Mouse (Mus musculus): ENCODE measurements at regions not wholly inside any gene's neighbourhood (a gene's known extent, or its start where the extent isn't known, plus 50 kb on each side); places are given as distances from the start of the nearest gene placed in this dataset.
A peak's percentile ranks its signal among the peaks of the same experiment; 100 is the strongest.

- Histone ChIP-seq H3K9me3 (replicated peaks; ENCODE audit: control insufficient read depth, low read length) (no peaks in the 10 kb centered on the region), H3K4me3 (ENCODE audit: low read depth, low read length) (no peak overlapping the region), H3K27ac (ENCODE audit: low read depth, low read length) (no peak overlapping the region), H3K4me2 (ENCODE audit: low read length) (no peak overlapping the region), H3K9ac (ENCODE audit: low read length) (no peak overlapping the region), H3K36me3 (ENCODE audit: control insufficient read depth, insufficient read depth, low read length) (no peaks in the 10 kb centered on the region), H3K4me1 (ENCODE audit: control insufficient read depth, insufficient read depth, low read length) (no peaks in the 10 kb centered on the region), H3K27me3 (replicated peaks; ENCODE audit: control insufficient read depth, insufficient read depth, low read length) (no peaks in the 10 kb centered on the region)
- peak; percentile 55 for DNase-seq (ENCODE audit: low spot score)
- ATAC-seq: peak; percentile 34; the same call in 1 of the 2 replicates
- 4% methylated on average over 2 of the region's 2 CpGs for WGBS
Measured at GRCm38 (mm10) chr3:47498016-47498415, 1050.0 kb upstream of the Pabpc4l start.

GRCm38 (mm10) chr3:47471286-47471685 lies 1023.3 kb upstream of the Pabpc4l start:
- Histone ChIP-seq H3K36me3 (ENCODE audit: control insufficient read depth, insufficient read depth, low read length) (no peaks in the 10 kb centered on the region), H3K4me2 (ENCODE audit: low read length) (no peak overlapping the region), H3K9me3 (replicated peaks; ENCODE audit: control insufficient read depth, low read length) (no peaks in the 10 kb centered on the region), H3K4me3 (ENCODE audit: low read depth, low read length) (no peak overlapping the region), H3K4me1 (ENCODE audit: control insufficient read depth, insufficient read depth, low read length) (no peaks in the 10 kb centered on the region), H3K27me3 (replicated peaks; ENCODE audit: control insufficient read depth, insufficient read depth, low read length) (no peaks in the 10 kb centered on the region), H3K9ac (ENCODE audit: low read length) (no peak overlapping the region), H3K27ac (ENCODE audit: low read depth, low read length) (no peak overlapping the region)
- peak; percentile 22 for DNase-seq (ENCODE audit: low spot score)
- 82% methylated on average over 1 of the region's 1 CpGs for WGBS
- ATAC-seq: peak; percentile 52

- ATAC-seq (no peak), DNase-seq (ENCODE audit: low spot score) (no peak)
- H3K27ac ChIP-seq (ENCODE audit: low read depth, low read length): no peak overlapping the region
- H3K27me3 ChIP-seq (replicated peaks; ENCODE audit: control insufficient read depth, insufficient read depth, low read length): no peaks in the 10 kb centered on the region
- H3K4me1 ChIP-seq (ENCODE audit: control insufficient read depth, insufficient read depth, low read length): no peaks in the 10 kb centered on the region
- no peak overlapping the region for H3K4me2 ChIP-seq (ENCODE audit: low read length)
- no peaks in the 10 kb centered on the region for H3K36me3 ChIP-seq (ENCODE audit: control insufficient read depth, insufficient read depth, low read length)
- 53% methylated on average over 2 of the region's 2 CpGs for WGBS
- no peak overlapping the region for H3K4me3 ChIP-seq (ENCODE audit: low read depth, low read length)
- H3K9me3 ChIP-seq (replicated peaks; ENCODE audit: control insufficient read depth, low read length): no peaks in the 10 kb centered on the region
- no peak overlapping the region for H3K9ac ChIP-seq (ENCODE audit: low read length)
Measured at GRCm38 (mm10) chr3:47469860-47470259, 1021.8 kb upstream of the Pabpc4l start.

GRCm38 (mm10) chr3:47463556-47463955 lies 1015.5 kb upstream of the Pabpc4l start:
- peak; percentile 48 for ATAC-seq
- peak; percentile 58 for DNase-seq (ENCODE audit: low spot score)
- WGBS: 12% methylated on average over 1 of the region's 1 CpGs

GRCm38 (mm10) chr3:47450026-47450425 lies 1002.0 kb upstream of the Pabpc4l start:
- H3K9me3 ChIP-seq (replicated peaks; ENCODE audit: control insufficient read depth, low read length): no peaks in the 10 kb centered on the region
- 49% methylated on average over 2 of the region's 2 CpGs for WGBS
- no peak for DNase-seq (ENCODE audit: low spot score)
- H3K36me3 ChIP-seq (ENCODE audit: control insufficient read depth, insufficient read depth, low read length): no peaks in the 10 kb centered on the region
- no peaks in the 10 kb centered on the region for H3K27me3 ChIP-seq (replicated peaks; ENCODE audit: control insufficient read depth, insufficient read depth, low read length)
- H3K27ac ChIP-seq (ENCODE audit: low read depth, low read length): no peak overlapping the region
- ATAC-seq: no peak
- no peaks in the 10 kb centered on the region for H3K4me1 ChIP-seq (ENCODE audit: control insufficient read depth, insufficient read depth, low read length)
- H3K4me3 ChIP-seq (ENCODE audit: low read depth, low read length): no peak overlapping the region
- H3K4me2 ChIP-seq (ENCODE audit: low read length): no peak overlapping the region
- H3K9ac ChIP-seq (ENCODE audit: low read length): no peak overlapping the region

More at GRCm38 (mm10) chr3:47463556-47463955, 1015.5 kb upstream of the Pabpc4l start:
- Histone ChIP-seq H3K4me1 (ENCODE audit: control insufficient read depth, insufficient read depth, low read length) (no peaks in the 10 kb centered on the region), H3K9ac (ENCODE audit: low read length) (no peak overlapping the region), H3K4me3 (ENCODE audit: low read depth, low read length) (no peak overlapping the region), H3K4me2 (ENCODE audit: low read length) (no peak overlapping the region), H3K36me3 (ENCODE audit: control insufficient read depth, insufficient read depth, low read length) (no peaks in the 10 kb centered on the region), H3K9me3 (replicated peaks; ENCODE audit: control insufficient read depth, low read length) (no peaks in the 10 kb centered on the region), H3K27me3 (replicated peaks; ENCODE audit: control insufficient read depth, insufficient read depth, low read length) (no peaks in the 10 kb centered on the region), H3K27ac (ENCODE audit: low read depth, low read length) (no peak overlapping the region)

- no peak overlapping the region for H3K27ac ChIP-seq (ENCODE audit: low read depth, low read length)
- H3K9me3 ChIP-seq (replicated peaks; ENCODE audit: control insufficient read depth, low read length): no peaks in the 10 kb centered on the region
- DNase-seq (ENCODE audit: low spot score): no peak
- no peak for ATAC-seq
- no peak overlapping the region for H3K4me3 ChIP-seq (ENCODE audit: low read depth, low read length)
- H3K27me3 ChIP-seq (replicated peaks; ENCODE audit: control insufficient read depth, insufficient read depth, low read length): no peaks in the 10 kb centered on the region
- no peak overlapping the region for H3K4me2 ChIP-seq (ENCODE audit: low read length)
- no peak overlapping the region for H3K9ac ChIP-seq (ENCODE audit: low read length)
- H3K36me3 ChIP-seq (ENCODE audit: control insufficient read depth, insufficient read depth, low read length): no peaks in the 10 kb centered on the region
- WGBS: 85% methylated on average over 1 of the region's 1 CpGs
- no peaks in the 10 kb centered on the region for H3K4me1 ChIP-seq (ENCODE audit: control insufficient read depth, insufficient read depth, low read length)
Measured at GRCm38 (mm10) chr3:47440403-47440802, 992.4 kb upstream of the Pabpc4l start.

GRCm38 (mm10) chr3:47435551-47435950 lies 987.5 kb upstream of the Pabpc4l start:
- WGBS: 28% methylated on average over 2 of the region's 2 CpGs
- no peaks in the 10 kb centered on the region for H3K4me1 ChIP-seq (ENCODE audit: control insufficient read depth, insufficient read depth, low read length)
- H3K4me3 ChIP-seq (ENCODE audit: low read depth, low read length): no peak overlapping the region
- no peak overlapping the region for H3K9ac ChIP-seq (ENCODE audit: low read length)
- no peaks in the 10 kb centered on the region for H3K36me3 ChIP-seq (ENCODE audit: control insufficient read depth, insufficient read depth, low read length)
- DNase-seq (ENCODE audit: low spot score) (peak; percentile 20), ATAC-seq (no peak)
- H3K9me3 ChIP-seq (replicated peaks; ENCODE audit: control insufficient read depth, low read length): no peaks in the 10 kb centered on the region
- H3K4me2 ChIP-seq (ENCODE audit: low read length): no peak overlapping the region
- no peak overlapping the region for H3K27ac ChIP-seq (ENCODE audit: low read depth, low read length)
- no peaks in the 10 kb centered on the region for H3K27me3 ChIP-seq (replicated peaks; ENCODE audit: control insufficient read depth, insufficient read depth, low read length)

- H3K27ac ChIP-seq (ENCODE audit: low read depth, low read length): no peak overlapping the region
- DNase-seq (ENCODE audit: low spot score) (peak; percentile 77), ATAC-seq (peak; percentile 86)
- WGBS: 26% methylated on average over 1 of the region's 1 CpGs
- no peaks in the 10 kb centered on the region for H3K27me3 ChIP-seq (replicated peaks; ENCODE audit: control insufficient read depth, insufficient read depth, low read length)
- H3K9ac ChIP-seq (ENCODE audit: low read length): no peak overlapping the region
- H3K36me3 ChIP-seq (ENCODE audit: control insufficient read depth, insufficient read depth, low read length): no peaks in the 10 kb centered on the region
- no peak overlapping the region for H3K4me3 ChIP-seq (ENCODE audit: low read depth, low read length)
- no peak overlapping the region for H3K4me2 ChIP-seq (ENCODE audit: low read length)
- no peaks in the 10 kb centered on the region for H3K4me1 ChIP-seq (ENCODE audit: control insufficient read depth, insufficient read depth, low read length)
- H3K9me3 ChIP-seq (replicated peaks; ENCODE audit: control insufficient read depth, low read length): no peaks in the 10 kb centered on the region
Measured at GRCm38 (mm10) chr3:47424532-47424931, 976.5 kb upstream of the Pabpc4l start.

All from forebrain, embryonic 14.5 days (tissue).